Mouse (Mus musculus): ENCODE measurements around the gene Anxa9. TPM values are rescaled to one million over a fixed set of nuclear protein-coding genes. Genes with fewer than 3 reads are reported as not detected.

Gene Anxa9
- total and polyA plus RNA-seq, 2 experiments from 2014 or later: 0.27 to 0.32 TPM

- DNase-seq (ENCODE audit: low spot score) (no peak), ATAC-seq (ENCODE audit: low FRiP score) (no peak)
- Histone ChIP-seq H3K9me3 (ENCODE audit: low read length) (no peaks in the 10 kb centered on the region), H3K4me3 (ENCODE audit: low read depth, low read length) (no peak overlapping the region), H3K4me2 (ENCODE audit: low read depth, low read length, poor library complexity, severe bottlenecking) (no peak overlapping the region), H3K4me1 (ENCODE audit: insufficient read depth, low read length) (no peaks in the 10 kb centered on the region), H3K27ac (ENCODE audit: low read depth, low read length) (no peak overlapping the region), H3K36me3 (ENCODE audit: insufficient read depth, low read length) (peaks cover 74% of the 10 kb centered on the region), H3K9ac (replicated peaks; ENCODE audit: low read length, poor library complexity, severe bottlenecking) (no peak overlapping the region), H3K27me3 (ENCODE audit: insufficient read depth, low read length) (no peaks in the 10 kb centered on the region)
- 95% methylated on average over 4 of the region's 4 CpGs for WGBS
- no peak for TF ChIP-seq CTCF (IDR thresholded peaks at IDR 0.05)
Measured at GRCm38 (mm10) chr3:95338251-95338650, 31.3 kb upstream of the Anxa9 start.

DNA sequence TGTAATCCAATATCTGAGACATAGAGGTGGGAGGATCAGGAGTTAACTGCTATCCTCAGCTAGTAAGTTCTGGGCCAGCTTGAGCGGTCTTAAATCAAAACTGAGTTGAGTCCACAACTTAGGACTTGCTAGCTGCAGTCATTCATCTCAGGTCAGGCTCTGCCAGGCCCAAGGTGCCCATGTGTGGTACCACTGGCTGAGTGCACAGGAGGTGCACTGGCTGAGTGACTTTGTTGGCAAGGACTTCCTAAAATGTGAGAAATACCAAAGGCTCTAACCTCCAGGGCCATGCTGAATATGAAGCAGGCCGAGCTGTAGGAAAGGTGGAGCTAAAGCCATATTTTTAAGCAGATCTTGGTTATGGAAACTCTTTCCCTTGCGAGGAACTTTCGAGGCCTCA lies 30.4 kb upstream of the Anxa9 start:
- WGBS: 98% methylated on average over 4 of the region's 4 CpGs
- H3K4me1 ChIP-seq (ENCODE audit: insufficient read depth, low read length): no peaks in the 10 kb centered on the region
- DNase-seq (ENCODE audit: low spot score) (no peak), ATAC-seq (ENCODE audit: low FRiP score) (no peak)
- H3K4me3 ChIP-seq (ENCODE audit: low read depth, low read length): no peak overlapping the region
- H3K4me2 ChIP-seq (ENCODE audit: low read depth, low read length, poor library complexity, severe bottlenecking): no peak overlapping the region
- no peak overlapping the region for H3K27ac ChIP-seq (ENCODE audit: low read depth, low read length)
- no peaks in the 10 kb centered on the region for H3K27me3 ChIP-seq (ENCODE audit: insufficient read depth, low read length)
- TF ChIP-seq CTCF (IDR thresholded peaks at IDR 0.05): no peak
- no peaks in the 10 kb centered on the region for H3K9me3 ChIP-seq (ENCODE audit: low read length)
- no peak overlapping the region for H3K9ac ChIP-seq (replicated peaks; ENCODE audit: low read length, poor library complexity, severe bottlenecking)
- peaks cover 72% of the 10 kb centered on the region for H3K36me3 ChIP-seq (ENCODE audit: insufficient read depth, low read length)

- no peak overlapping the region for H3K4me3 ChIP-seq (ENCODE audit: low read depth, low read length)
- no peak for TF ChIP-seq CTCF (IDR thresholded peaks at IDR 0.05)
- no peaks in the 10 kb centered on the region for H3K9me3 ChIP-seq (ENCODE audit: low read length)
- H3K4me1 ChIP-seq (ENCODE audit: insufficient read depth, low read length): no peaks in the 10 kb centered on the region
- no peak for ATAC-seq (ENCODE audit: low FRiP score)
- no peaks in the 10 kb centered on the region for H3K27me3 ChIP-seq (ENCODE audit: insufficient read depth, low read length)
- 88% methylated on average over 1 of the region's 1 CpGs for WGBS
- peaks cover 50% of the 10 kb centered on the region for H3K36me3 ChIP-seq (ENCODE audit: insufficient read depth, low read length)
- no peak overlapping the region for H3K27ac ChIP-seq (ENCODE audit: low read depth, low read length)
- no peak overlapping the region for H3K9ac ChIP-seq (replicated peaks; ENCODE audit: low read length, poor library complexity, severe bottlenecking)
- H3K4me2 ChIP-seq (ENCODE audit: low read depth, low read length, poor library complexity, severe bottlenecking): no peak overlapping the region
- DNase-seq (ENCODE audit: low spot score): no peak
Measured at GRCm38 (mm10) chr3:95331528-95331927, 24.6 kb upstream of the Anxa9 start.

DNA sequence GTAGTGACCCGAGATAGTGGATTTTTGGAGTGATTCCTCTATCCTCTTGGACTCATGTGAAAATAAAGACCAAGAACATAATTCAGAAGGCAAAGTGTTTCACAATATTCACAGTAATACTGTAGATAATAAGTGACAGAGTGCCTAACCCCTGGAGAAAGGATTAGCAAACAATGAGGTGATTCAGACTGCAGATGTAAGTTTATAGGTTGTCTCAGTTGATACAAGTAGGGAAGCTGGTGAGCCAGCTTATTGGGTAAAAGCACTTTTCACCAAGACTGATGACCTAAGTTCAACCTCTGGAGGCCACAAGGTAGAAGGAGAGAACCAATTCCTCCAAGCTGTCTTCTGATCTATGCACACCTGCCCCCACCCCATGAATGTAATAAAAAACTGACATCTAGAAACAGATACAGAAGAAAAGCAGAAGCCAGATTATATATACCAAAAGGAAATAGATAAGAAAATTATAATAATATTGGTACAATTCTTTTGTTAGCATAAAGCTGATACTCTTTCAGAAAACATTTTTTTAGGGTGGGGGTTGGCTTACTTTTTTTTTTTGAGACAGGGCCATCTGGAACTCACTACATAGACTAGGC lies 21.9 kb upstream of the Anxa9 start:
- Histone ChIP-seq H3K27ac (ENCODE audit: low read depth, low read length) (no peak overlapping the region), H3K4me1 (ENCODE audit: insufficient read depth, low read length) (no peaks in the 10 kb centered on the region), H3K4me3 (ENCODE audit: low read depth, low read length) (no peak overlapping the region), H3K9me3 (ENCODE audit: low read length) (no peaks in the 10 kb centered on the region), H3K27me3 (ENCODE audit: insufficient read depth, low read length) (no peaks in the 10 kb centered on the region), H3K9ac (replicated peaks; ENCODE audit: low read length, poor library complexity, severe bottlenecking) (no peak overlapping the region), H3K4me2 (ENCODE audit: low read depth, low read length, poor library complexity, severe bottlenecking) (no peak overlapping the region), H3K36me3 (ENCODE audit: insufficient read depth, low read length) (peaks cover 56% of the 10 kb centered on the region)
- no peak for DNase-seq (ENCODE audit: low spot score)
- 98% methylated on average over 1 of the region's 1 CpGs for WGBS
- no peak for TF ChIP-seq CTCF (IDR thresholded peaks at IDR 0.05)
- ATAC-seq (ENCODE audit: low FRiP score): no peak

GRCm38 (mm10) chr3:95324454-95325144 lies 17.6 kb upstream of the Anxa9 start:
- no peak for ATAC-seq (ENCODE audit: low FRiP score)
- DNase-seq (ENCODE audit: low spot score): no peak
- Histone ChIP-seq H3K9me3 (ENCODE audit: low read length) (no peaks in the 10 kb centered on the region), H3K36me3 (ENCODE audit: insufficient read depth, low read length) (peaks cover 83% of the 10 kb centered on the region), H3K4me1 (ENCODE audit: insufficient read depth, low read length) (no peaks in the 10 kb centered on the region), H3K9ac (replicated peaks; ENCODE audit: low read length, poor library complexity, severe bottlenecking) (no peak overlapping the region), H3K4me3 (ENCODE audit: low read depth, low read length) (no peak overlapping the region), H3K4me2 (ENCODE audit: low read depth, low read length, poor library complexity, severe bottlenecking) (no peak overlapping the region), H3K27me3 (ENCODE audit: insufficient read depth, low read length) (no peaks in the 10 kb centered on the region), H3K27ac (ENCODE audit: low read depth, low read length) (no peak overlapping the region)
- WGBS: 92% methylated on average over 6 of the region's 6 CpGs
- peak; percentile 53 for TF ChIP-seq CTCF (IDR thresholded peaks at IDR 0.05)

DNA sequence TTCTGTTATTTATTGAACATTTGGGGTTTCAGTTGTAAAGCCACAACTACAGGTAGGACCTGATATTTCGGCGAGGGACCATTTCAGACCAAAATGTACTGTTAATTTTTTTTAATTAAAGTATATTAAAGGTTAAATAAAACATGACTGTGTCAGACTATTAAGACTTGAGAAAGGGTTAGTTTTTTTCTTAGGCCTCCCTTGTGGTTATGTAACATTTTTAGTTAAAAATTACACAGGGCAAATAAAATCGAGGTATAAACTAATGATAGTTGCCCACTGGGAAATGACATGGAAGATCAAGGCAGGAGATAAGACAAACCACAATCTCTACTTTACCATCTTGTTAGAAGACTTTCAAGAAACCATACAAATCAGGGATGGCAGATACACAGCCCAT lies 16.5 kb upstream of the Anxa9 start:
- WGBS: 94% methylated on average over 3 of the region's 3 CpGs
- no peak for ATAC-seq (ENCODE audit: low FRiP score)
- H3K27ac ChIP-seq (ENCODE audit: low read depth, low read length): no peak overlapping the region

More for the DNA sequence above, 16.5 kb upstream of the Anxa9 start:
- Histone ChIP-seq H3K4me1 (ENCODE audit: insufficient read depth, low read length) (no peaks in the 10 kb centered on the region), H3K36me3 (ENCODE audit: insufficient read depth, low read length) (peaks cover 74% of the 10 kb centered on the region), H3K9me3 (ENCODE audit: low read length) (no peaks in the 10 kb centered on the region), H3K9ac (replicated peaks; ENCODE audit: low read length, poor library complexity, severe bottlenecking) (no peak overlapping the region), H3K4me3 (ENCODE audit: low read depth, low read length) (no peak overlapping the region), H3K4me2 (ENCODE audit: low read depth, low read length, poor library complexity, severe bottlenecking) (no peak overlapping the region), H3K27me3 (ENCODE audit: insufficient read depth, low read length) (no peaks in the 10 kb centered on the region)
- TF ChIP-seq CTCF (IDR thresholded peaks at IDR 0.05): no peak
- DNase-seq (ENCODE audit: low spot score): no peak

Measured in midbrain, postnatal 0 days (tissue).